In the genomic region with DNA sequence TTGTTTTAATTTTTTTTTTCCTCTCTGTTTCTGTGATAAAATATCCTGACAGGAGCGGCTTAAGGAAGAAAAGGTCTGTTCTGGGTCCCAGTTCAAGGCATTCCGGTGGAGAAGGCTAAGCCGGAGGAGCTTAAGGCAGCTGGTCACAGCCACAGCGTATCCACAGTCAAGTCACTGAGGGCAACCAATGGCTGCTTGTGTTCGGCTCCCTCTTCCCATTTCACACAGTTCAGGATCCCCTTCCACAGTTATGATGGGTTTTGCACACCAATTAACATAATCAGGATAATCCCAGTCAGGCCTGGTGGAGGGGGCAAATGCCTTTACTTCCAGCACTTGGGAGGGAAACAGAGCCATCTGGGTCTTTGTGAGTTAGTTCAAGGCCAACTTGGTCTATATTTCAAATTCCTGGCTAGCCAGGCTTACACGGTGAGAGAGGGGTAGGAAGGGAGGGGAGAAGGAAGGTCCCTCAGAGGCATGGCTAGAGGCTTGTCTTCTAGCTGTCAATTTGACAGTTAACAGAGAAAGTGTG, we compare ENCODE assay signal across 15 mouse cellular contexts. TPM values are rescaled to one million over a fixed set of nuclear protein-coding genes. Genes with fewer than 3 reads are reported as not detected.
A peak's percentile ranks its signal among the peaks of the same experiment; 100 is the strongest.
DNase-seq lines count a peak whose midpoint lies in the region; ATAC-seq and TF ChIP-seq lines count a peak whose summit lies in the region.
"Had no signal": no experiment of that assay in that cellular context is flagged by ENCODE, and none has a peak within 500 bp of the region (broad histone marks: within the 10 kb centered on the region; RNA-seq: fewer than 3 reads in every experiment).

No protein-coding gene starts in this region.

- H3K4me3 ChIP-seq in liver, embryonic 13.5 days (replicated peaks), result no peak overlapping the region
- no peak overlapping the region for H3K4me3 ChIP-seq in liver, postnatal 0 days (ENCODE audit: low read depth, low read length)
- H3K4me3 ChIP-seq in forebrain, postnatal 0 days (ENCODE audit: low read depth, low read length), result no peak overlapping the region
- no peak overlapping the region for H3K4me3 ChIP-seq in midbrain, embryonic 12.5 days
- H3K4me3 ChIP-seq: embryonic facial prominence, embryonic 13.5 days; kidney, embryonic 15.5 days had no signal

- no peak for ATAC-seq in liver, embryonic 13.5 days (ENCODE audit: low read depth)
- no peak for ATAC-seq in liver, postnatal 0 days
- peak; percentile 54 for ATAC-seq in forebrain, postnatal 0 days
- ATAC-seq in midbrain, embryonic 12.5 days (ENCODE audit: low FRiP score, low read depth), result peak; percentile 90
- ATAC-seq: CD4-positive, CD25-positive, alpha-beta regulatory T cell, adult 4 months had no signal

- no peak for TF ChIP-seq CTCF in liver, postnatal 0 days (IDR thresholded peaks at IDR 0.05; ENCODE audit: low read depth)
- TF ChIP-seq CTCF in forebrain, postnatal 0 days (IDR thresholded peaks at IDR 0.05; ENCODE audit: low read depth), result no peak

- no peak for DNase-seq in liver, embryonic 13.5 days
- no peak for DNase-seq in liver, postnatal 0 days
- DNase-seq in forebrain, postnatal 0 days, result no peak
- DNase-seq in adipocyte (ENCODE audit: low spot score), result no peak
- DNase-seq in urinary bladder, postnatal 14 days (ENCODE audit: low spot score), result no peak
- no peak for DNase-seq in left cerebral cortex, adult 8-10 months (ENCODE audit: low spot score in 2 of 2)
- DNase-seq: adrenal gland, postnatal 10 days; cerebellum, adult 8-10 months; lung, postnatal 4 days; thymus, adult 2 months had no signal

- 77% methylated on average over 6 of the region's 6 CpGs for WGBS in liver, embryonic 13.5 days (ENCODE audit: insufficient replicate concordance)
- 81% methylated on average over 6 of the region's 6 CpGs for WGBS in liver, postnatal 0 days (ENCODE audit: insufficient replicate concordance)
- 35% methylated on average over 6 of the region's 6 CpGs for WGBS in forebrain, postnatal 0 days
- WGBS in midbrain, embryonic 12.5 days, result 13% methylated on average over 6 of the region's 6 CpGs

- H3K9ac ChIP-seq in liver, embryonic 13.5 days, result no peak overlapping the region
- H3K9ac ChIP-seq in liver, postnatal 0 days (replicated peaks), result no peak overlapping the region
- H3K9ac ChIP-seq in forebrain, postnatal 0 days, result no peak overlapping the region
- no peak overlapping the region for H3K9ac ChIP-seq in midbrain, embryonic 12.5 days (replicated peaks)
- H3K9ac ChIP-seq: embryonic facial prominence, embryonic 13.5 days; kidney, embryonic 15.5 days had no signal

- H3K36me3 ChIP-seq in liver, embryonic 13.5 days, result no peaks in the 10 kb centered on the region
- H3K36me3 ChIP-seq in liver, postnatal 0 days (replicated peaks; ENCODE audit: insufficient read depth, low read length), result no peaks in the 10 kb centered on the region
- no peaks in the 10 kb centered on the region for H3K36me3 ChIP-seq in forebrain, postnatal 0 days (ENCODE audit: insufficient read depth)
- no peaks in the 10 kb centered on the region for H3K36me3 ChIP-seq in midbrain, embryonic 12.5 days
- H3K36me3 ChIP-seq: embryonic facial prominence, embryonic 13.5 days; kidney, embryonic 15.5 days had no signal

- no peaks in the 10 kb centered on the region for H3K9me3 ChIP-seq in liver, embryonic 13.5 days (replicated peaks)
- H3K9me3 ChIP-seq in liver, postnatal 0 days (ENCODE audit: low read length), result no peaks in the 10 kb centered on the region
- no peaks in the 10 kb centered on the region for H3K9me3 ChIP-seq in forebrain, postnatal 0 days (ENCODE audit: low read length)
- no peaks in the 10 kb centered on the region for H3K9me3 ChIP-seq in midbrain, embryonic 12.5 days
- H3K9me3 ChIP-seq: embryonic facial prominence, embryonic 13.5 days; kidney, embryonic 15.5 days had no signal

- no peak for TF ChIP-seq EP300 in liver, postnatal 0 days (IDR thresholded peaks at IDR 0.05; ENCODE audit: low read depth)

- H3K27ac ChIP-seq in liver, embryonic 13.5 days, result 0 out of 2 replicates have a peak overlapping the region, but pooled peaks have one; percentile 63
- H3K27ac ChIP-seq in liver, postnatal 0 days (ENCODE audit: low read depth), result no peak overlapping the region
- H3K27ac ChIP-seq in forebrain, postnatal 0 days (ENCODE audit: low read depth, low read length), result no peak overlapping the region
- H3K27ac ChIP-seq in midbrain, embryonic 12.5 days (replicated peaks), result peak overlapping the region; percentile 39; the same call in 1 of the 2 replicates
- H3K27ac ChIP-seq: kidney, embryonic 15.5 days had no signal

- peaks cover 66% of the 10 kb centered on the region for H3K4me1 ChIP-seq in liver, embryonic 13.5 days (replicated peaks)
- peaks cover 6% of the 10 kb centered on the region; the same call in 1 of the 2 replicates for H3K4me1 ChIP-seq in liver, postnatal 0 days (ENCODE audit: insufficient read depth)
- peaks cover 16% of the 10 kb centered on the region for H3K4me1 ChIP-seq in forebrain, postnatal 0 days (ENCODE audit: insufficient read depth)
- peaks cover 21% of the 10 kb centered on the region for H3K4me1 ChIP-seq in midbrain, embryonic 12.5 days

- no peaks in the 10 kb centered on the region for H3K27me3 ChIP-seq in liver, embryonic 13.5 days
- no peaks in the 10 kb centered on the region for H3K27me3 ChIP-seq in liver, postnatal 0 days (ENCODE audit: insufficient read depth, low read length)
- H3K27me3 ChIP-seq in forebrain, postnatal 0 days (ENCODE audit: insufficient read depth, low read length), result no peaks in the 10 kb centered on the region
- H3K27me3 ChIP-seq in midbrain, embryonic 12.5 days, result no peaks in the 10 kb centered on the region
- H3K27me3 ChIP-seq: embryonic facial prominence, embryonic 13.5 days; kidney, embryonic 15.5 days had no signal

- no peak overlapping the region for H3K4me2 ChIP-seq in liver, embryonic 13.5 days
- H3K4me2 ChIP-seq in liver, postnatal 0 days (ENCODE audit: low read depth, low read length), result no peak overlapping the region
- no peak overlapping the region for H3K4me2 ChIP-seq in forebrain, postnatal 0 days (ENCODE audit: low read depth)
- no peak overlapping the region for H3K4me2 ChIP-seq in midbrain, embryonic 12.5 days (replicated peaks)
- H3K4me2 ChIP-seq: embryonic facial prominence, embryonic 13.5 days; kidney, embryonic 15.5 days had no signal

RNA-seq across cellular contexts. Expression of gene Igsf3, which starts 11.7 kb away (rescaled TPM):
- 6.4 and 7.5 TPM in 2 replicates for polyA plus RNA-seq in liver, embryonic 13.5 days (2015; fragmentation: Nextera tagmentation; extraction: Ambion mirVana)
- 1.7 and 1.9 TPM in 2 replicates for polyA plus RNA-seq in liver, postnatal 0 days (2015; fragmentation: Nextera tagmentation; extraction: Ambion mirVana)
- 54.8 and 74.0 TPM in 2 replicates for total RNA-seq in forebrain, postnatal 0 days (2014; rRNA removed)
- 59.9 and 77.0 TPM in 2 replicates for polyA plus RNA-seq in forebrain, postnatal 0 days (2015; fragmentation: Nextera tagmentation; extraction: Ambion mirVana)
- polyA plus RNA-seq in midbrain, embryonic 12.5 days (2016; fragmentation: Nextera tagmentation; extraction: Ambion mirVana), result 46.1 and 53.1 TPM in 2 replicates
- total RNA-seq in left cerebral cortex, adult 8-10 months (2022), result 10 to 100 TPM; 16.1 to 19.9 (median 18.7) TPM
- total RNA-seq: MEL had no signal

Comparison
In these comparisons a context has a peak if more than half of its experiments do, and no peak if none do; other contexts are left out.
1. H3K27ac ChIP-seq: peak in liver, embryonic 13.5 days (single experiment) and midbrain, embryonic 12.5 days (single experiment); none in liver, postnatal 0 days (single experiment) and forebrain, postnatal 0 days (single experiment).
2. ATAC-seq: peak in forebrain, postnatal 0 days (single experiment) and midbrain, embryonic 12.5 days (single experiment); none in liver, embryonic 13.5 days (single experiment) and liver, postnatal 0 days (single experiment).